Mouse (Mus musculus): Measurements from ENCODE around the gene Zfp597. TPM values are rescaled to one million over a fixed set of nuclear protein-coding genes. Genes with fewer than 3 reads are reported as not detected.
"Not testable (repeated sequence)": the region's sequence is repeated elsewhere in the genome, so short reads cannot be mapped to it uniquely, and the experiment has no call there.

Zfp597 gene
- polyA plus RNA-seq, 1 experiment from 2014 or later = 11.2 TPM

GRCm38 (mm10) chr16:3852586-3852985, 31.8 kb downstream of the Zfp597 start:
- H3K9me3 ChIP-seq = no peaks in the 10 kb centered on the region
- peaks cover 12% of the 10 kb centered on the region for H3K4me1 ChIP-seq (replicated peaks)
- ATAC-seq (ENCODE audit: low read depth) = no peak
- H3K27ac ChIP-seq (replicated peaks) = no peak overlapping the region
- 42% methylated on average over 12 of the region's 12 CpGs for whole genome bisulfite sequencing
- H3K4me2 ChIP-seq = no peak overlapping the region
- H3K9ac ChIP-seq = no peak overlapping the region
- H3K27me3 ChIP-seq = no peaks in the 10 kb centered on the region
- H3K4me3 ChIP-seq = no peak overlapping the region
- 0 out of 2 replicates have a peak, but pooled peaks cover 5% of the 10 kb centered on the region for H3K36me3 ChIP-seq

- not testable (repeated sequence) for H3K27ac ChIP-seq (replicated peaks); H3K4me3 ChIP-seq; H3K9me3 ChIP-seq; ATAC-seq (ENCODE audit: low read depth); H3K36me3 ChIP-seq; H3K27me3 ChIP-seq; H3K4me2 ChIP-seq; H3K9ac ChIP-seq
- WGBS = 89% methylated on average over 13 of the region's 13 CpGs
- H3K4me1 ChIP-seq (replicated peaks) = peaks cover 17% of the 10 kb centered on the region
Measured at GRCm38 (mm10) chr16:3851301-3851700, 33.1 kb downstream of the Zfp597 start.

GRCm38 (mm10) chr16:3848416-3848815, 35.9 kb downstream of the Zfp597 start:
- no peak for ATAC-seq (ENCODE audit: low read depth)
- Histone ChIP-seq H3K9ac (no peak overlapping the region), H3K4me1 (replicated peaks) (peaks cover 17% of the 10 kb centered on the region), H3K4me3 (no peak overlapping the region), H3K27ac (replicated peaks) (no peak overlapping the region), H3K9me3 (no peaks in the 10 kb centered on the region), H3K27me3 (no peaks in the 10 kb centered on the region), H3K4me2 (no peak overlapping the region; the same call in 1 of the 2 replicates), H3K36me3 (no peaks in the 10 kb centered on the region)
- 75% methylated on average over 3 of the region's 3 CpGs for WGBS

GRCm38 (mm10) chr16:3847871-3848270, 36.5 kb downstream of the Zfp597 start:
- Histone ChIP-seq H3K36me3 (no peaks in the 10 kb centered on the region), H3K4me1 (replicated peaks) (peaks cover 17% of the 10 kb centered on the region), H3K4me3 (peak overlapping the region; percentile 66), H3K4me2 (peak overlapping the region; percentile 60), H3K27ac (replicated peaks) (no peak overlapping the region), H3K9me3 (no peaks in the 10 kb centered on the region), H3K27me3 (no peaks in the 10 kb centered on the region), H3K9ac (peak overlapping the region; percentile 76)
- no peak for ATAC-seq (ENCODE audit: low read depth)
- WGBS = 66% methylated on average over 4 of the region's 4 CpGs

GRCm38 (mm10) chr16:3846711-3847518, 37.4 kb downstream of the Zfp597 start, which contains the start of gene Zfp174:
Gene Zfp174 (plus strand): TSS chr16:3847268.
- Histone ChIP-seq H3K4me2 (peak within 1 kb of the TSS; percentile 60), H3K36me3 (no peaks in the 10 kb centered on the region), H3K9me3 (no peaks in the 10 kb centered on the region), H3K9ac (peak within 1 kb of the TSS; percentile 76), H3K4me1 (replicated peaks) (peaks cover 17% of the 10 kb centered on the region), H3K27me3 (no peaks in the 10 kb centered on the region), H3K4me3 (peak within 1 kb of the TSS; percentile 66), H3K27ac (replicated peaks) (no peak within 1 kb of the TSS; the same call in 1 of the 2 replicates)
- ATAC-seq (ENCODE audit: low read depth) = peak; percentile 99
- WGBS = 2% methylated on average over 38 of the region's 38 CpGs

GRCm38 (mm10) chr16:3843796-3844195, 40.6 kb downstream of the Zfp597 start:
- Histone ChIP-seq H3K36me3 (no peaks in the 10 kb centered on the region), H3K27me3 (no peaks in the 10 kb centered on the region), H3K4me3 (no peak overlapping the region), H3K4me1 (replicated peaks) (peaks cover 13% of the 10 kb centered on the region), H3K9ac (no peak overlapping the region), H3K9me3 (no peaks in the 10 kb centered on the region), H3K4me2 (no peak overlapping the region), H3K27ac (replicated peaks) (no peak overlapping the region)
- 86% methylated on average over 1 of the region's 1 CpGs for WGBS
- ATAC-seq (ENCODE audit: low read depth) = no peak

- no peaks in the 10 kb centered on the region for H3K27me3 ChIP-seq
- no peak for ATAC-seq (ENCODE audit: low read depth)
- WGBS = 32% methylated on average over 4 of the region's 4 CpGs
- H3K4me2 ChIP-seq = no peak overlapping the region
- no peak overlapping the region for H3K4me3 ChIP-seq
- H3K27ac ChIP-seq (replicated peaks) = no peak overlapping the region
- peaks cover 9% of the 10 kb centered on the region for H3K4me1 ChIP-seq (replicated peaks)
- H3K9ac ChIP-seq = no peak overlapping the region
- H3K36me3 ChIP-seq = no peaks in the 10 kb centered on the region
- H3K9me3 ChIP-seq = no peaks in the 10 kb centered on the region
Measured at GRCm38 (mm10) chr16:3842989-3843388, 41.4 kb downstream of the Zfp597 start.

- no peak for ATAC-seq (ENCODE audit: low read depth)
- WGBS = 63% methylated on average over 17 of the region's 17 CpGs
- H3K4me1 ChIP-seq (replicated peaks) = no peaks in the 10 kb centered on the region
Measured at GRCm38 (mm10) chr16:3839157-3839885, 45.0 kb downstream of the Zfp597 start.

GRCm38 (mm10) chr16:3835461-3835860, 48.9 kb downstream of the Zfp597 start:
- 85% methylated on average over 2 of the region's 2 CpGs for WGBS
- Histone ChIP-seq H3K9ac (no peak overlapping the region), H3K36me3 (no peaks in the 10 kb centered on the region), H3K27me3 (no peaks in the 10 kb centered on the region), H3K4me2 (no peak overlapping the region), H3K27ac (replicated peaks) (no peak overlapping the region), H3K9me3 (no peaks in the 10 kb centered on the region), H3K4me3 (no peak overlapping the region), H3K4me1 (replicated peaks) (no peaks in the 10 kb centered on the region)
- no peak for ATAC-seq (ENCODE audit: low read depth)

More at GRCm38 (mm10) chr16:3839157-3839885, 45.0 kb downstream of the Zfp597 start:
- Histone ChIP-seq H3K4me3 (no peak overlapping the region), H3K36me3 (no peaks in the 10 kb centered on the region), H3K9ac (no peak overlapping the region), H3K27ac (replicated peaks) (no peak overlapping the region), H3K4me2 (no peak overlapping the region), H3K9me3 (no peaks in the 10 kb centered on the region), H3K27me3 (no peaks in the 10 kb centered on the region)

- Histone ChIP-seq H3K9me3 (no peaks in the 10 kb centered on the region), H3K27ac (replicated peaks) (no peak within 1 kb of the TSS), H3K9ac (no peak within 1 kb of the TSS), H3K4me3 (no peak within 1 kb of the TSS), H3K4me2 (no peak within 1 kb of the TSS), H3K27me3 (no peaks in the 10 kb centered on the region), H3K4me1 (replicated peaks) (no peaks in the 10 kb centered on the region), H3K36me3 (no peaks in the 10 kb centered on the region)
- no peak for ATAC-seq (ENCODE audit: low read depth)
Measured at GRCm38 (mm10) chr16:3830588-3831109, 53.7 kb downstream of the Zfp597 start, which contains the start of gene Olfr15. Gene Olfr15 (plus strand): TSS chr16:3830878.

GRCm38 (mm10) chr16:3829727-3830126, 54.6 kb downstream of the Zfp597 start:
- Histone ChIP-seq H3K27me3 (no peaks in the 10 kb centered on the region), H3K9me3 (no peaks in the 10 kb centered on the region), H3K4me2 (no peak overlapping the region), H3K36me3 (no peaks in the 10 kb centered on the region), H3K4me3 (no peak overlapping the region), H3K27ac (replicated peaks) (no peak overlapping the region), H3K4me1 (replicated peaks) (no peaks in the 10 kb centered on the region), H3K9ac (no peak overlapping the region)
- WGBS = 94% methylated on average over 2 of the region's 2 CpGs
- ATAC-seq (ENCODE audit: low read depth) = no peak

- H3K36me3 ChIP-seq = no peaks in the 10 kb centered on the region
Measured at GRCm38 (mm10) chr16:3828021-3828420, 56.3 kb downstream of the Zfp597 start.

More at GRCm38 (mm10) chr16:3828021-3828420, 56.3 kb downstream of the Zfp597 start:
- ATAC-seq (ENCODE audit: low read depth) = no peak
- no peaks in the 10 kb centered on the region for H3K27me3 ChIP-seq
- H3K9me3 ChIP-seq = no peaks in the 10 kb centered on the region
- H3K4me2 ChIP-seq = no peak overlapping the region
- no peak overlapping the region for H3K9ac ChIP-seq
- H3K4me1 ChIP-seq (replicated peaks) = no peaks in the 10 kb centered on the region
- 60% methylated on average over 3 of the region's 3 CpGs for WGBS
- H3K4me3 ChIP-seq = no peak overlapping the region
- H3K27ac ChIP-seq (replicated peaks) = no peak overlapping the region

Data from neural tube, embryonic 13.5 days (tissue).